Mouse (Mus musculus) lung, adult 2 months (tissue): Measurements from ENCODE around the gene Eif4g1.

Experiments used
- CTCF ChIP-seq: fragments of 200-500 bp; IDR thresholded peaks from 2 replicates; pipeline ENCODE4 v1.5.1; 2011; ENCODE audit warnings: mild to moderate bottlenecking, low read length, control low read depth; ENCODE audit not compliant: insufficient read depth
- POLR2A ChIP-seq: fragments of 200-500 bp; IDR thresholded peaks from 2 replicates; pipeline ENCODE4 v1.6.1; 2011; ENCODE audit warnings: low read depth, mild to moderate bottlenecking, control low read depth, low read length, borderline replicate concordance; ENCODE audit errors: extremely low read depth

GRCm38 (mm10) chr16:20695622-20696323 lies 27.7 kb downstream of the Eif4g1 start:
- TF ChIP-seq POLR2A, result no peak
- no peak for TF ChIP-seq CTCF
